Mouse (Mus musculus) liver, embryonic 12.5 days (tissue): ENCODE measurements around the gene Ntm. TPM values are rescaled to one million over a fixed set of nuclear protein-coding genes. Genes with fewer than 3 reads are reported as not detected.

Experiments used
- ATAC-seq: fragments of 200-750 bp; cut with Nextera tagmentation; 2 replicates; pipeline ENCODE4 v1.8.0; 2017; ENCODE audit warnings: moderate number of reproducible peaks, mild to moderate bottlenecking, moderate library complexity
- H3K27ac ChIP-seq: fragments of 300-500 bp; sonication (generic); 2 replicates; pipeline ENCODE4 v1.5.1; 2016; ENCODE audit warnings: mild to moderate bottlenecking
- H3K27me3 ChIP-seq: fragments of 300-500 bp; sonication (generic); replicated peaks from 2 replicates; pipeline ENCODE4 v1.6.1; 2016; ENCODE audit warnings: mild to moderate bottlenecking, moderate library complexity
- H3K36me3 ChIP-seq: fragments of 300-500 bp; sonication (generic); 2 replicates; pipeline ENCODE4 v1.6.1; 2016; ENCODE audit warnings: mild to moderate bottlenecking, moderate library complexity
- H3K4me1 ChIP-seq: fragments of 300-500 bp; sonication (generic); 2 replicates; pipeline ENCODE4 v1.6.1; 2016
- H3K4me2 ChIP-seq: fragments of 300-500 bp; sonication (generic); 2 replicates; pipeline ENCODE4 v1.6.1; 2016; ENCODE audit warnings: mild to moderate bottlenecking, moderate library complexity
- H3K4me3 ChIP-seq: fragments of 300-500 bp; sonication (generic); 2 replicates; pipeline ENCODE4 v1.5.1; 2016; ENCODE audit warnings: mild to moderate bottlenecking, moderate library complexity
- H3K9ac ChIP-seq: fragments of 300-500 bp; sonication (generic); 2 replicates; pipeline ENCODE4 v1.6.1; 2016; ENCODE audit warnings: mild to moderate bottlenecking, moderate library complexity
- H3K9me3 ChIP-seq: fragments of 300-500 bp; sonication (generic); replicated peaks from 2 replicates; pipeline ENCODE4 v1.6.1; 2016; ENCODE audit warnings: mild to moderate bottlenecking, moderate library complexity
- WGBS: fragments of 180-500 bp; shearing (Covaris S2); methylation state at CpG from one replicate; pipeline ENCODE4 v1.1.7; 2016; ENCODE audit not compliant: insufficient replicate concordance; 5-methylcytosine and 5-hydroxymethylcytosine counted together
- polyA plus RNA-seq: library from polyadenylated mRNA; unstranded; fragments of >200 nt; fragmentation: Nextera tagmentation; extraction: Ambion mirVana; gene quantifications from 2 replicates; pipeline ENCODE4 v1.2.1, GENCODE M21; 2016

The Ntm gene
- polyA plus RNA-seq, 1 experiment from 2014 or later = 1.7 TPM

DNA sequence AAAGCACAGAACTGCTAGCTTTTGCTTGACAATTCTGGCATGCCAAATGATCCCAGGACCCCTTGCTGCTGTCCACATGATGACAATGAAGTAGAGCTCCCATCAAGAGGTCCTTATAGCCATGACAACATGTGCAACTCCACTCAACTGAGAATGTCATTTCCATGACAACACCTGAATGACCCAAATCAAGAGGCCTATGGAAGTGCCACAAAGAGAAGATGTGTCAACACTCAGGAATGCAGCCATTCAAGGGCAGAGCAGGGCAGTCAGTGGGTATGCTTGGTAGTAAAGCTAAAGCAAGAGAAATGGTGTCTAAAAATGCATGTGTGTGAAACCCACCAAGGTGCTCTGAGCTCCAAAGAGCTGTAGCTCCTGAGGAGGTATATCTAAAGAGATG is 870.5 kb downstream of the Ntm start:
- Histone ChIP-seq H3K9ac (no peak overlapping the region), H3K4me2 (no peak overlapping the region)
- no peak for ATAC-seq

DNA sequence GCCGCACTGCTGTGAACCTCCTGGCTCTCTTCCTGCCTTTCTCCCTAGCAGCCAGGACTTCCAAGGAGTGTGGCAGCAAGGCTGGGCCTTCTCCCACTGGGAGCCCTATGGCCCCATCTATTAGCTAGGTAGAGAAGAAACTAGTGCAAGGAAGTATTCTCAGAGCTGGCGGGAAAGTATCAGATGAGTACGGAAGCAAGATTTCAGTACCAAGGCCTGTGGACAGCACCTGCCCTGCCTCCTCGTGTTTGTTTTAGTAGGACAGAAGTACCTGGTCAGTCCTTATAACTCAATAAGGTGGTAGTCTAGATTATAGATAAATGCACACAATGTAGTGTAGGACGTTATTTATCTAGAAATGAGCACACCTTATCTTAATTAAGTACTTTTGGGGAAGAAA is 874.3 kb downstream of the Ntm start:
- Histone ChIP-seq H3K27ac (no peak overlapping the region), H3K9me3 (no peaks in the 10 kb centered on the region), H3K9ac (no peak overlapping the region), H3K27me3 (no peaks in the 10 kb centered on the region), H3K4me2 (no peak overlapping the region), H3K4me1 (no peaks in the 10 kb centered on the region), H3K4me3 (no peak overlapping the region), H3K36me3 (no peaks in the 10 kb centered on the region)
- no peak for ATAC-seq
- WGBS = 46% methylated on average over 5 of the region's 5 CpGs

More for the DNA sequence above, 870.5 kb downstream of the Ntm start:
- Histone ChIP-seq H3K4me3 (no peak overlapping the region), H3K4me1 (no peaks in the 10 kb centered on the region), H3K36me3 (no peaks in the 10 kb centered on the region), H3K9me3 (no peaks in the 10 kb centered on the region), H3K27ac (no peak overlapping the region), H3K27me3 (no peaks in the 10 kb centered on the region)

DNA sequence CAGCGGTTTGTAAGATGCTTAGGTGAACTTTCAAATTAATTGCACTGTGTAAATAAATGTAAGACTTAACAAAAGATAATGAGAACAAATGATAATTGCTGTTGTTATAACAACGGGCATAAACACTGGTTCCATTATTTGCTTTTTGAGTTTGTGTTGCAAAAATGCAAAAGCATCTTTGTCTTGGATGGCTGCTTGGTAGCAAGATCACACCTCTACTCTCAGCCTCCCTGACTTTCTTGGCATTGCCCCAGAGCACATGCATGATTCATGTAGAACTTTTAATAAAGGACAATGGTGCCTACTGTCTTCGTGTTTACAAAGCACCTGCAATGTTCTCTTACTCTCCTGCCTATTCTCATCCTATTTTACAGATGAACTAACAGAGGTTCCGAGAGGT is 875.3 kb downstream of the Ntm start:
- Histone ChIP-seq H3K27me3 (no peaks in the 10 kb centered on the region), H3K4me1 (no peaks in the 10 kb centered on the region), H3K27ac (no peak overlapping the region), H3K4me3 (no peak overlapping the region), H3K36me3 (no peaks in the 10 kb centered on the region), H3K9me3 (no peaks in the 10 kb centered on the region), H3K4me2 (no peak overlapping the region), H3K9ac (no peak overlapping the region)
- ATAC-seq = no peak
- WGBS = 56% methylated on average over 4 of the region's 4 CpGs

DNA sequence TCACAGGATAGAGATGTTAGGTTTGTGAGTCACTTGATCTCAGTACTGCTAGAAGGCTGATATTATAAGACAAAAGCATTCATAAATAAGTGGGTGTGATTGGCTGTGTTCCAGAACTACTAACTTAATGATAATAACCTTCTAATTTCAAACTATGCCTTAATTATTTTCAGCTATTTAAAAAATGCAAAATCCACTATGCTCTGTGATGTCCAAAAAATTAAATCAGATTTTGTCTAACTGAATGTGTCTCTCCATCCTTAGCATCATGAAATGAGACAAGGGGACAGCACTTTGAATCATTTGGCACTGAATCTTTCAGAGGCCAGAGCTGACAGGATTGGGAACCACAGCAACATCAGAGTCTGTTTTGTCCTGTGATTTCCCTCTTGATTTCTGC is 875.8 kb downstream of the Ntm start:
- no peak overlapping the region for H3K4me2 ChIP-seq
- no peaks in the 10 kb centered on the region for H3K36me3 ChIP-seq

DNA sequence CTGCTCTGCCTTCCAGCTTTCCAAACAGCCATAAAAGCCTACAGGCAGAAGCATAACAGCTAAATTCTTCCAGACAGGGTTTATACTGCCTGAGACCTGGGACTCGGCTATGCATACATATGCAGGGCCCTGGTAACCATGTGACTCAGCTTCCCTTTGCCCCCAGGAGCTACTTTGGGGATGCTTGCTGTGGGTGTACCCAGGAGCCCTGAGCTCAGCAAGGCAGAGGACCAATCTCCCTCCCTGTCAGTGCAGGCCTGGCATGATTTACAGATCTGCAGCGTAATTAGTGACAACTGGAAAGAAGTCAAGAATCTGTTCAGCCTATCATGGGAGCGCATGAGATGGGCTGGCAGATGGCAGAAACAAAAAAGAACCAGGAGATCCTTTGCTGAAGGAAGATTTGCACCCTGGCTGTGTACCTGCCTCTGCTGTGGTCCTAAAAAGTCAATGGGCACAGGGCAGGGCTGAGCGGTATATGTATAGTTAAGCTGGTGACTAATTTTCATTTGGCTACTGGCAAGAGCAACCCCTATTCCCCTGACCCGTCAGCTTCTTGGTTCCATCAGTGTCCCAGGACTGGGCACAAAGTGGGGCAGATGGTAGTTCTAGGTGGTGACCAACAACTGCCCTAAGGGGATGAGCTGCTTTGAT is 886.9 kb downstream of the Ntm start:
- Histone ChIP-seq H3K9me3 (no peaks in the 10 kb centered on the region), H3K36me3 (no peaks in the 10 kb centered on the region), H3K4me1 (no peaks in the 10 kb centered on the region), H3K27me3 (no peaks in the 10 kb centered on the region), H3K27ac (no peak overlapping the region), H3K4me3 (no peak overlapping the region), H3K4me2 (no peak overlapping the region), H3K9ac (no peak overlapping the region)
- WGBS = 68% methylated on average over 5 of the region's 5 CpGs
- ATAC-seq = no peak

More for the DNA sequence above, 875.8 kb downstream of the Ntm start:
- Histone ChIP-seq H3K9ac (no peak overlapping the region), H3K27ac (no peak overlapping the region), H3K4me1 (no peaks in the 10 kb centered on the region), H3K4me3 (no peak overlapping the region), H3K27me3 (no peaks in the 10 kb centered on the region), H3K9me3 (no peaks in the 10 kb centered on the region)
- ATAC-seq = no peak

DNA sequence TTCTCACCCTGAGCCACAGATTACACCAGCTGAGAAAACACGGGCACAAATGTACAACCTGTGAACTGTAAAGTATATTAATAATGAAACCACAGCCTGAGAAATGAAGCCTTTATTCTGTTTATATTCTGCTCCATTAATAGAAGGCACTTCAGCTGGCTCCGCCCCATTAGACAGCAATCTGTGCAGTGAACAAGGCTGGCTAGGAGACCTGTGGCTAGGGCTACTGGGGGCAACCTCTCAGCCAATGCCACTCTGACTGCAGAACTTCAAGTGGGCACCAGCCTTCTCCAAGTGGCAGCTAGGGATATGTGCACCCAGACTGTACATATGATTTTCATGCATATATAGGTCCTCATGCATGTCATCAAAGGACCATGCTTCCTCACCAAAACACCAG is 887.7 kb downstream of the Ntm start:
- H3K4me3 ChIP-seq = no peak overlapping the region
- no peaks in the 10 kb centered on the region for H3K27me3 ChIP-seq
- no peaks in the 10 kb centered on the region for H3K4me1 ChIP-seq
- H3K36me3 ChIP-seq = no peaks in the 10 kb centered on the region
- H3K9ac ChIP-seq = no peak overlapping the region
- no peak for ATAC-seq
- no peak overlapping the region for H3K4me2 ChIP-seq
- no peak overlapping the region for H3K27ac ChIP-seq
- WGBS = 65% methylated on average over 2 of the region's 2 CpGs
- no peaks in the 10 kb centered on the region for H3K9me3 ChIP-seq

DNA sequence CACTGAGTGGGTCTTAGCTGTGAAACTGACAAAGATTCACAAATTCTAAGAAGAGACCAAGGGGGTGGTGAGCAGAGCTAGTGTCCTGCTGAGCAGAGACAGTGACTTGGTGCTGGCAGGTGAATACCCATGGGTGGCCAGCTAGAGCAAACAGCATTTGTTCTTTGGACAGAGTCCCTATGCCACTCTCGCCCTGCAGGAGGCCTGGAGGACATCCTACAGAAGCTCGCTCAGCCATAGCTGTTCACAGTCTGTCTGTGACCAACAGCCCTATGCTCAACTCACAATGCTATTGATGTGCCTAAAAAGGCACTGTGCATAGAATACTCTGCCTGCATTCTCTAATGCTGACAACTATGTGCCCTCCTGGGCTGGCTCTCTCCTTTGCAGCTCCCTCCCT is 888.4 kb downstream of the Ntm start:
- Histone ChIP-seq H3K27ac (no peak overlapping the region), H3K36me3 (no peaks in the 10 kb centered on the region), H3K9ac (no peak overlapping the region), H3K9me3 (no peaks in the 10 kb centered on the region), H3K27me3 (no peaks in the 10 kb centered on the region), H3K4me1 (no peaks in the 10 kb centered on the region), H3K4me3 (no peak overlapping the region), H3K4me2 (no peak overlapping the region)
- 31% methylated on average over 2 of the region's 2 CpGs for WGBS
- ATAC-seq = no peak

DNA sequence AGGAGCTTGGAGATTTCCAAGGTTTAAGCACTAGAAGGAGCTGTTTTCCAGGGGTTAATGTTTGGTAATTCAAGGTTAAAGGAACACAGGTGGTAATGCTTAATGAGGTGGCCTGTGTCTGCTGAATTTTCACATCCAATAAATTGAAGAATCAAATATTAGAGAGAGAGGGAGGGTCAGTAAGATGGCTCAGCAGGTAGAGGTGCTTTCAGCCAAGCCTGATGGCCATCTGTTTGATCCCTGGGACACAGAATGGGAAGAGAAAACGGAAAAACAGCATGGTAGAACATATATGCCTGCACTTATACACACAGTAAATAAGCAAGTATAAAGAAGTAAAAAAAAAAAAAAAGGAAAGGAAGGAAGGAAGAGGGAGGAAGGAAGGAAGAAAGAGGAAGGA is 890.9 kb downstream of the Ntm start:
- no peak for ATAC-seq
- H3K9ac ChIP-seq = no peak overlapping the region
- 40% methylated on average over 1 of the region's 1 CpGs for WGBS
- H3K9me3 ChIP-seq = no peaks in the 10 kb centered on the region
- no peak overlapping the region for H3K27ac ChIP-seq
- H3K4me3 ChIP-seq = no peak overlapping the region
- H3K36me3 ChIP-seq = no peaks in the 10 kb centered on the region
- no peak overlapping the region for H3K4me2 ChIP-seq
- no peaks in the 10 kb centered on the region for H3K4me1 ChIP-seq
- H3K27me3 ChIP-seq = no peaks in the 10 kb centered on the region

DNA sequence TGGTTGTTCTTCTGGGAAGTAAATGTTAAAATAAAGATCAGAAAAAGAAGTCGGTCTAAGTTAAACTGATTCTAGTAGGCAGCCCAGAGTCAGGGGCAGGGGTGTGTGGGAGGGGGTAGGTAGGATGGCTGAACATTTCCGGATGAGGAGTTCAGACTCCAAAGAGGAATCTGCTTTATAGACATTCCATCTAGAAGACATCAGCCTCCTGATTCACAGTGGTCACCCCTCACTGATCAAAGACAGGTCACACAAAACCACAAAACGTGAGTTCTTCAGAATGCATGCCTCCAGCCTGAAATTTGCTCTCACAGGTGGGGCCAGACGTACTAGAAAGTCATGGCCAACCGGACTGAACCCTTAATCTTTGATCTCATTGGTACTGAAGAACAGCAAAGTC is 895.4 kb downstream of the Ntm start:
- no peak overlapping the region for H3K9ac ChIP-seq
- no peak overlapping the region for H3K27ac ChIP-seq
- no peaks in the 10 kb centered on the region for H3K36me3 ChIP-seq
- H3K4me3 ChIP-seq = no peak overlapping the region
- H3K4me1 ChIP-seq = no peaks in the 10 kb centered on the region
- no peak for ATAC-seq
- no peaks in the 10 kb centered on the region for H3K9me3 ChIP-seq
- WGBS = 58% methylated on average over 5 of the region's 5 CpGs
- no peaks in the 10 kb centered on the region for H3K27me3 ChIP-seq
- H3K4me2 ChIP-seq = no peak overlapping the region

DNA sequence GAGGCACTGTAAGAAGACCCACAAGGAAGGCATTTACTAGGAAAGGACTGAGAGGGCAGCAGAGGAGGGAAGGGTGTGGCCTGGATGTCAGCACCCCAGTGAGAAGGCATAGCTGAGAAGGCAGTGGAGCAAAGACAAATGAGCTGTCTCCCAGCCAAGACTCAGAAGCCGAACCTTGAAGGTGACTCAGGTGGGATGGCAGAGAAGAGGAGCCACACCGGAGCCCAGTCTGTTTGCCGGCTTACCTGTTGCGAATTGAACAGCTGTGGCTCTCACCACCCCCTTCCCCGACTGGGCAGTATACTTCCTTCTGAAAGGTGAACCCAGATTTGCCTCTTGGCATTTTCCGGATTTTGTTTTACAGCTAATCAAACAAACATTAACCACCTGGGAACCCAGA is 902.6 kb downstream of the Ntm start:
- Histone ChIP-seq H3K27ac (no peak overlapping the region), H3K36me3 (no peaks in the 10 kb centered on the region), H3K4me3 (no peak overlapping the region), H3K9ac (no peak overlapping the region), H3K4me2 (no peak overlapping the region), H3K9me3 (no peaks in the 10 kb centered on the region), H3K27me3 (no peaks in the 10 kb centered on the region), H3K4me1 (no peaks in the 10 kb centered on the region)
- 58% methylated on average over 6 of the region's 6 CpGs for WGBS
- ATAC-seq = no peak

DNA sequence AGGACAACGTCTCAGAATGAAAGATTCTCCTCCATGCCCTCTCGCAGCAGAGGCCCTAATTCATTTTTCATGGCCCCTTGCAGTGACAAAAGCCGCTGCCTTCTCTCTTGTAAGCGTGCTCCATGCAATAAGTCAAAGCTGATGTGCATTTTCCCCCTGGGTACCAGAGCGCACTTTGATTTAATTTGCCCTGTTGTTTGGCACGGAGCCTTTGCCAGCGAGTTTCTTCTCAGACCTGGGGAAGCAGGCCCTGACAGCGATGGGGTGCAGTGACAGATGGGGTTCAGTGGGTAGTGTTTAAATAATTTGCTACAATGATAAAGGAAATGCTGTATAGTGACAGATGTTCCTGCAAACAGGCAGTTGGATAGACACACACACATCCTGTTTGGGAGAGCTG is 904.1 kb downstream of the Ntm start:
- Histone ChIP-seq H3K9ac (no peak overlapping the region), H3K4me1 (no peaks in the 10 kb centered on the region), H3K9me3 (no peaks in the 10 kb centered on the region), H3K4me2 (no peak overlapping the region), H3K36me3 (no peaks in the 10 kb centered on the region), H3K27ac (no peak overlapping the region), H3K4me3 (no peak overlapping the region), H3K27me3 (no peaks in the 10 kb centered on the region)
- no peak for ATAC-seq
- WGBS = 66% methylated on average over 8 of the region's 8 CpGs

DNA sequence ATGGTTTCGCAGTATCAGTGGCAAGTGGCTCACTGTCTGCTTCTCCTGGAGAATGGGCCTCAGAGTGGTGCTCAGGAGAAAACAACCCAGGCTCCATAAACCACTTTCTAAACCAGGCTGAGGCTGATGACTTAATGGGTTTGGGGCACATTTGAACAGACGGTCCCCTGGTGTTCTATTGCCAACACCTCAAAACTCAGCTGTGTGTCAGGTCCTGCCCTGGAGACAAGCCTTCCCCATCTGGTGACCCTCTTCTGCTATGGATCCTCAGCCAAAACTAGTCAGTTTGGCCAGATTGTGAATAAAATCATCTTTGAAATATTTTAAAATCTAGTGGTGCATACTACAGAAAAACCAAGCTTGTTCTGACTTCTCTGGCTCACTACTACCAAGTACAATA is 907.3 kb downstream of the Ntm start:
- ATAC-seq = no peak
- Histone ChIP-seq H3K27me3 (no peaks in the 10 kb centered on the region), H3K9ac (no peak overlapping the region), H3K4me1 (no peaks in the 10 kb centered on the region), H3K27ac (no peak overlapping the region), H3K4me2 (no peak overlapping the region), H3K4me3 (no peak overlapping the region), H3K36me3 (no peaks in the 10 kb centered on the region), H3K9me3 (no peaks in the 10 kb centered on the region)
- 74% methylated on average over 2 of the region's 2 CpGs for WGBS

DNA sequence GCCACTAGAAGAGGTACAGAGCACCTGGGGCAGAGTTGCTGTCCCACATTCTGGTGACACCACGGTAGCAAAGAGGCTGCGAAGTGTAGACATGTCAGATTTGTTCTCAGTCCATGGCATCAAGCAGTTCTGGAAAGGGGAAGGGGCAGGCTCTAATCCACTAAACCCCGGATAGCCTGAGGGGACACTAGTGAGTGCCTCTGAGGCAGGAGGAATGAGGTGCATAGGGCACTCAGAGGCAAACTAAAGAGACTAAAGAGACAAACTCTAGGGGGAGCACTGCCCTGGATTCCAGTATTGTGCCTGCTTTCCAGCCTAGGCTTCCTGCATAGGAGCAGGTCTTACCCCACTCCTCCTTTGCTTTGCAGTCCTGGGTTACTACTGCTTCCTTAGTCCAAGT is 926.5 kb downstream of the Ntm start:
- Histone ChIP-seq H3K4me2 (no peak overlapping the region), H3K9me3 (no peaks in the 10 kb centered on the region), H3K27me3 (no peaks in the 10 kb centered on the region), H3K36me3 (no peaks in the 10 kb centered on the region), H3K4me3 (no peak overlapping the region), H3K4me1 (no peaks in the 10 kb centered on the region), H3K27ac (no peak overlapping the region), H3K9ac (no peak overlapping the region)
- ATAC-seq = no peak
- WGBS = 41% methylated on average over 3 of the region's 3 CpGs
